Mouse (Mus musculus): ENCODE results near the gene Selenov.
A peak's percentile ranks its signal among the peaks of the same experiment; 100 is the strongest.

DNA sequence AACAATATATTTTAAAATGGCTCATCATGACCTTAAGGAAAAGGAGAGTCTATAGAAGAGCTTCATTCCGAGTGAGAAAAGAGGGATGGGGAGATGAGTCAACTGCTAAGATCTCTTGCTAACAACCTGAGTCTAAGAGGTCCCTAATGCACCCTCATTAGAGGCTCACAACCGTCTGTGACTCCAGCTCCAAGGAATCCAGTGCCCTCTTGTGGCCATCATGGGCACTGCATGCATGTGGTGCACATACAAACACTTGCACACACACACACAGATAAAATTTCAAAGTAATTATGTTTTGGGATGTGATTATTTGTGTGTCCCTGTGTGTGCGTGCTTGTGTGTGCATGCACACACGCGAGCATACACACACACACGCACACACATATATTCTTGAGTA, 35.5 kb downstream of the Selenov start:
- TF ChIP-seq CTCF (IDR thresholded peaks at IDR 0.05; ENCODE audit: low read depth) (peak; percentile 50), EP300 (optimal IDR thresholded peaks at IDR 0.05) (no peak)

All from stomach, postnatal 0 days (tissue).